Mouse (Mus musculus) right cerebral cortex, postnatal 14 days (tissue): Measurements from ENCODE around the gene Cfap298.

Experiments
- DNase-seq: peaks from one replicate; pipeline ENCODE4 v3.0.0; 2022

The Cfap298 gene

GRCm38 (mm10) chr16:90910855-90911533, 23.9 kb downstream of the Cfap298 start:
- DNase-seq: no peak

- DNase-seq: no peak
Observed at GRCm38 (mm10) chr16:90907250-90907649, 27.7 kb downstream of the Cfap298 start.

GRCm38 (mm10) chr16:90903300-90903699, 31.6 kb downstream of the Cfap298 start:
- DNase-seq: no peak

- no peak for DNase-seq
Observed at GRCm38 (mm10) chr16:90901364-90901763, 33.5 kb downstream of the Cfap298 start.

- no peak for DNase-seq
Observed at GRCm38 (mm10) chr16:90899498-90899897, 35.4 kb downstream of the Cfap298 start.

- no peak for DNase-seq
Observed at GRCm38 (mm10) chr16:90897651-90898050, 37.3 kb downstream of the Cfap298 start.

GRCm38 (mm10) chr16:90893792-90894191, 41.1 kb downstream of the Cfap298 start:
- DNase-seq: no peak

GRCm38 (mm10) chr16:90893019-90893418, 41.9 kb downstream of the Cfap298 start:
- DNase-seq: no peak

GRCm38 (mm10) chr16:90892081-90892480, 42.8 kb downstream of the Cfap298 start:
- no peak for DNase-seq

GRCm38 (mm10) chr16:90891601-90892000, 43.3 kb downstream of the Cfap298 start:
- no peak for DNase-seq

GRCm38 (mm10) chr16:90890683-90891082, 44.2 kb downstream of the Cfap298 start:
- DNase-seq: no peak

- no peak for DNase-seq
Observed at GRCm38 (mm10) chr16:90885781-90886565, 48.9 kb downstream of the Cfap298 start.

GRCm38 (mm10) chr16:90885351-90885750, 49.6 kb downstream of the Cfap298 start:
- DNase-seq: no peak

- DNase-seq: no peak
Observed at GRCm38 (mm10) chr16:90882501-90882977, 52.4 kb downstream of the Cfap298 start.

GRCm38 (mm10) chr16:90878135-90878860, 56.6 kb downstream of the Cfap298 start:
- DNase-seq: no peak
